Mouse (Mus musculus): ENCODE data around the gene Nos3.

Gene Nos3

GRCm38 (mm10) chr5:24400362-24400761 is 35.8 kb downstream of the Nos3 start:
- DNase-seq: no peak

GRCm38 (mm10) chr5:24400911-24401605 is 36.4 kb downstream of the Nos3 start:
- no peak for DNase-seq

- DNase-seq: no peak
Observed at GRCm38 (mm10) chr5:24401969-24402368, 37.4 kb downstream of the Nos3 start.

- DNase-seq: no peak
Observed at GRCm38 (mm10) chr5:24404594-24405360, 40.2 kb downstream of the Nos3 start.

- DNase-seq: no peak
Observed at GRCm38 (mm10) chr5:24405389-24405876, 40.8 kb downstream of the Nos3 start.

GRCm38 (mm10) chr5:24408651-24409050 is 44.0 kb downstream of the Nos3 start:
- DNase-seq: no peak

GRCm38 (mm10) chr5:24409466-24409865 is 44.9 kb downstream of the Nos3 start:
- DNase-seq: no peak

GRCm38 (mm10) chr5:24412063-24412462 is 47.5 kb downstream of the Nos3 start:
- no peak for DNase-seq

- DNase-seq: peak; percentile 43 to 55
Observed at GRCm38 (mm10) chr5:24413042-24413693, 48.6 kb downstream of the Nos3 start, which contains the start of gene Asic3. TSS of gene Asic3 (plus strand) at chr5:24413392.

GRCm38 (mm10) chr5:24413938-24414337 is 49.3 kb downstream of the Nos3 start:
- peak in 1 of 2 experiments; percentile 34 for DNase-seq

GRCm38 (mm10) chr5:24416222-24416736 is 51.7 kb downstream of the Nos3 start:
- peak; percentile 73 to 83 for DNase-seq

- no peak for DNase-seq
Observed at GRCm38 (mm10) chr5:24417587-24417986, 53.0 kb downstream of the Nos3 start.

GRCm38 (mm10) chr5:24420381-24420780 is 55.8 kb downstream of the Nos3 start:
- no peak for DNase-seq

- peak; percentile 99 for DNase-seq
Observed at GRCm38 (mm10) chr5:24423129-24424003, 58.8 kb downstream of the Nos3 start, which contains the start of the genes Cdk5 and Slc4a2. TSS of gene Cdk5 (minus strand) at chr5:24423530. TSS of gene Slc4a2 (plus strand) at chr5:24423837.

- peak in 1 of 2 experiments; percentile 53 for DNase-seq
Observed at GRCm38 (mm10) chr5:24424004-24424781, 59.6 kb downstream of the Nos3 start.

GRCm38 (mm10) chr5:24424861-24425411 is 60.3 kb downstream of the Nos3 start:
- DNase-seq: peak; percentile 91 to 95

GRCm38 (mm10) chr5:24425421-24426036 is 60.9 kb downstream of the Nos3 start:
- peak; percentile 69 to 81 for DNase-seq

GRCm38 (mm10) chr5:24426037-24426432 is 61.4 kb downstream of the Nos3 start:
- peak; percentile 46 to 62 for DNase-seq

- DNase-seq: peak; percentile 39 to 41
Observed at GRCm38 (mm10) chr5:24426556-24427284, 62.1 kb downstream of the Nos3 start.

- DNase-seq: peak in 1 of 2 experiments; percentile 36
Observed at GRCm38 (mm10) chr5:24427285-24427633, 62.6 kb downstream of the Nos3 start.
